Mouse (Mus musculus) CH12.LX (cell line): ENCODE results near the gene Nfia. TPM values are rescaled to one million over a fixed set of nuclear protein-coding genes. Genes with fewer than 3 reads are reported as not detected.
A peak's percentile ranks its signal among the peaks of the same experiment; 100 is the strongest.

Experiments
- DNase-seq: peaks from one replicate; pipeline ENCODE4 v3.0.0-alpha.2; 2013; ENCODE audit errors: extremely low read depth
- H3K27ac ChIP-seq: 2 replicates; pipeline ENCODE4 v1.5.1; 2012; ENCODE audit warnings: low read depth, mild to moderate bottlenecking, control low read depth, moderate library complexity; ENCODE audit not compliant: insufficient read depth
- H3K27me3 ChIP-seq: replicated peaks from 2 replicates; pipeline ENCODE3; 2012; ENCODE audit warnings: inconsistent platforms
- H3K36me3 ChIP-seq, 2 experiments: replicated peaks in 1 of 2; 2 replicates each; pipeline versions ENCODE3 to v1.6.1; 2012; ENCODE audit warnings: inconsistent platforms in 1 of 2, low read length in 1 of 2, mild to moderate bottlenecking in 1 of 2, mixed read lengths in 1 of 2, moderate library complexity in 1 of 2; ENCODE audit not compliant: control insufficient read depth in 1 of 2, insufficient read depth in 1 of 2
- H3K4me1 ChIP-seq, 2 experiments: 2 replicates each; pipeline ENCODE4 v1.6.1; 2012; ENCODE audit warnings: inconsistent platforms in 1 of 2, moderate library complexity in 1 of 2; ENCODE audit not compliant: insufficient read depth in 2 of 2, control insufficient read depth in 1 of 2
- H3K4me2 ChIP-seq: 2 replicates; pipeline ENCODE4 v1.6.1; 2012; ENCODE audit warnings: low read depth, mild to moderate bottlenecking, control low read depth; ENCODE audit not compliant: poor library complexity, insufficient read depth, severe bottlenecking
- H3K4me3 ChIP-seq, 3 experiments: fragments of 150-350 bp in 1 of 3; sonication (generic) in 1 of 3; replicated peaks in 1 of 3; 2 replicates each; pipeline versions ENCODE3 to v1.5.1; 2011 to 2012; ENCODE audit warnings: low read depth in 2 of 3, low read length in 2 of 3, mild to moderate bottlenecking in 2 of 3, moderate library complexity in 2 of 3, control low read depth in 1 of 3, improper control_type of control experiment in 1 of 3, inconsistent platforms in 1 of 3, mixed read lengths in 1 of 3; ENCODE audit not compliant: poor library complexity in 1 of 3
- H3K79me2 ChIP-seq: replicated peaks from 2 replicates; pipeline ENCODE4 v1.6.1; 2012; ENCODE audit warnings: mild to moderate bottlenecking, moderate library complexity; ENCODE audit not compliant: control insufficient read depth, poor library complexity, insufficient read depth, severe bottlenecking; ENCODE audit errors: extremely low read depth
- H3K9ac ChIP-seq: 2 replicates; pipeline ENCODE4 v1.6.1; 2012; ENCODE audit warnings: low read depth, mild to moderate bottlenecking, control low read depth, moderate library complexity; ENCODE audit not compliant: insufficient read depth
- H3K9me3 ChIP-seq: replicated peaks from 2 replicates; pipeline ENCODE3; 2012; ENCODE audit warnings: low read length, inconsistent platforms, mixed read lengths
- EP300 ChIP-seq: IDR thresholded peaks from 2 replicates; pipeline ENCODE4 v1.6.1; 2011; ENCODE audit warnings: low read length, improper control_type of control experiment
- GABPA ChIP-seq: IDR thresholded peaks from 2 replicates; pipeline ENCODE4 v1.6.1; 2012; ENCODE audit warnings: low read depth, low read length, improper control_type of control experiment, inconsistent platforms; ENCODE audit not compliant: insufficient replicate concordance
- HCFC1 ChIP-seq: IDR thresholded peaks from 2 replicates; pipeline ENCODE4 v1.6.1; 2012; ENCODE audit warnings: low read depth, mild to moderate bottlenecking, inconsistent platforms, low read length, improper control_type of control experiment
- IRF4 ChIP-seq: IDR thresholded peaks from 2 replicates; pipeline ENCODE4 v1.6.1; 2014; ENCODE audit warnings: low read depth, mild to moderate bottlenecking, inconsistent platforms, low read length, improper control_type of control experiment
- JUND ChIP-seq: conservative IDR thresholded peaks from 2 replicates; pipeline ENCODE4 v1.6.1; 2011; ENCODE audit warnings: low read depth, low read length, improper control_type of control experiment
- MAZ ChIP-seq: IDR thresholded peaks from 2 replicates; pipeline ENCODE4 v1.6.1; 2012; ENCODE audit warnings: low read depth, mild to moderate bottlenecking, inconsistent platforms, low read length, improper control_type of control experiment, moderate library complexity
- MXI1 ChIP-seq: IDR thresholded peaks from 2 replicates; pipeline ENCODE4 v1.6.1; 2011; ENCODE audit warnings: mild to moderate bottlenecking, low read depth, low read length, improper control_type of control experiment
- NELFE ChIP-seq: IDR thresholded peaks from 2 replicates; pipeline ENCODE4 v1.6.1; 2011; ENCODE audit warnings: low read depth, low read length, improper control_type of control experiment
- NRF1 ChIP-seq: IDR thresholded peaks from 2 replicates; pipeline ENCODE4 v1.6.1; 2014; ENCODE audit warnings: low read depth, mild to moderate bottlenecking, inconsistent platforms, low read length, improper control_type of control experiment, moderate library complexity
- RAD21 ChIP-seq: IDR thresholded peaks from 2 replicates; pipeline ENCODE4 v1.6.1; 2011; ENCODE audit warnings: low read depth, mild to moderate bottlenecking, low read length, improper control_type of control experiment, moderate library complexity
- RCOR1 ChIP-seq: conservative IDR thresholded peaks from 2 replicates; pipeline ENCODE4 v1.6.1; 2012; ENCODE audit warnings: low read depth, mild to moderate bottlenecking, inconsistent platforms, low read length, improper control_type of control experiment
- SIN3A ChIP-seq: IDR thresholded peaks from 2 replicates; pipeline ENCODE4 v1.6.1; 2012; ENCODE audit warnings: low read length, improper control_type of control experiment, inconsistent platforms
- SMC3 ChIP-seq: IDR thresholded peaks from 2 replicates; pipeline ENCODE4 v1.6.1; 2011; ENCODE audit warnings: low read depth, low read length, improper control_type of control experiment
- TBP ChIP-seq: conservative IDR thresholded peaks from 2 replicates; pipeline ENCODE4 v1.6.1; 2011; ENCODE audit warnings: low read depth, low read length, improper control_type of control experiment
- TCF12 ChIP-seq: IDR thresholded peaks from 2 replicates; pipeline ENCODE4 v1.6.1; 2014; ENCODE audit warnings: low read depth, mild to moderate bottlenecking, inconsistent platforms, low read length, improper control_type of control experiment
- UBTF ChIP-seq: IDR thresholded peaks from 2 replicates; pipeline ENCODE4 v1.6.1; 2012; ENCODE audit warnings: low read depth, mild to moderate bottlenecking, inconsistent platforms, low read length, improper control_type of control experiment, moderate library complexity
- ZMIZ1 ChIP-seq: IDR thresholded peaks from 2 replicates; pipeline ENCODE4 v1.6.1; 2012; ENCODE audit warnings: low read depth, mild to moderate bottlenecking, inconsistent platforms, low read length, improper control_type of control experiment
- dilution Hi-C: fragments of 300-500 bp; cut with MboI; formaldehyde crosslinking; loops from 2 replicates; pipeline ENCODE4 v1.14.3; 2020; ENCODE audit warnings: low sequenced_read_pairs; ENCODE audit not compliant: extremely low pct_unique_long_range_greater_than_20kb, extremely low pct_ligation_motif_present
- in situ Hi-C: fragments of 300-500 bp; cut with MboI; formaldehyde crosslinking; loops from 3 replicates; pipeline ENCODE4 v1.14.3; 2019; ENCODE audit warnings: low sequenced_read_pairs, low pct_ligation_motif_present, low pct_unique_long_range_greater_than_20kb, mixed read lengths
- polyA plus RNA-seq: library from polyadenylated mRNA; unstranded; fragments of >175 nt; gene quantifications from 2 replicates; pipeline ENCODE4 v1.2.1, GENCODE M21; 2012; ENCODE audit warnings: low read depth; ENCODE audit not compliant: insufficient read length
- total RNA-seq, 2 experiments: library from RNA; depleted of rRNA; stranded (reverse); fragments of 300-350 nt in 1 of 2; fragments of >200 nt in 1 of 2; gene quantifications; 2 replicates each; pipeline ENCODE4 v1.2.3; 2012 to 2014

Gene Nfia
- total and polyA plus RNA-seq, 3 experiments = not detected

DNA sequence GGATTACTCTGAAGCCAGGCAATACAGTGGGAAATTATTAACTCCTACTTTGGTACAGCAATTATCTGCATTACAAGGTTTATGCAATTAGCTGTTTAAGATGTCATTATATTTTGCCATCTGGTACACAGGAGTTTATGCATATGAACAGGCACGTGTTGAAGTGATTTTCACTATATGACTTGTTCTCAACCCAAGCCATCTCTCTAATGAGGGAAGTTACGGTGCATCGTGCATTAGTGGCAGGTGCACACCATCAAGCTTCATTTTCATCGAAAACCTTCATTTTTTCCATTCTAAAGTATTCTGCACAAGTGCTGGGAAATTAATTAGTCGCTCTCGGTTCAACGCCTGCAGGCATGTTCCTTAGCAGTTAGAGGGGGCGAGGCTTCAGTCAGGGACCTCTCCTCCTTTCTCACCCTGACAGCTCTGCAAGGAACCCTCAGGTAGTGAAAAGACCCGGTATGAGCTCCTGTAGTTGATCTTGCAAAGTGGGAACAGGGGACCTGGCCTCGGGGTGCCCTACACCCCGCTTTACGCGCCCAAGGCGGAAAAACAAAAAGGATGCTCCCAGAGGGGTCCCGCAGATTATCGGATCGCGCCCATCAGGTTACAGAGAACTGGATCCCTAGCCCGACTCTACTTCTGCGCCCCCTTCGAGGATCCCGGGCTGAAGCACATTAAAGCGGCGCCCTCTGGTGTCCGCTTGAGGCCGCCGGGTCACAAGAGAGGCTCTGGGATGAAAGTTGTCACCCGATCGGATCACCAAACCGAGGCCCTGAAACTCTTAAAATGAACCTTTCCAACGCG, 27.0 kb upstream of the Nfia start:
- H3K4me1 ChIP-seq = no peaks in the 10 kb centered on the region
- no peaks in the 10 kb centered on the region for H3K79me2 ChIP-seq
- dilution Hi-C loops = no loop called here
- H3K9me3 ChIP-seq = peaks cover 45% of the 10 kb centered on the region
- H3K4me2 ChIP-seq = no peak overlapping the region
- no peaks in the 10 kb centered on the region for H3K36me3 ChIP-seq
- TF ChIP-seq SMC3 (0 out of 2 replicates have a peak, but pooled peaks have one; percentile 2), GABPA (no peak), JUND (no peak), TCF12 (no peak)
- TF ChIP-seq, all 38 proteins: peak for 1
- Histone ChIP-seq H3K9ac (no peak overlapping the region), H3K27ac (no peak overlapping the region), H3K27me3 (no peaks in the 10 kb centered on the region), H3K4me3 (no peak overlapping the region)
- in situ Hi-C loops = no loop called here
- DNase-seq = no peak

DNA sequence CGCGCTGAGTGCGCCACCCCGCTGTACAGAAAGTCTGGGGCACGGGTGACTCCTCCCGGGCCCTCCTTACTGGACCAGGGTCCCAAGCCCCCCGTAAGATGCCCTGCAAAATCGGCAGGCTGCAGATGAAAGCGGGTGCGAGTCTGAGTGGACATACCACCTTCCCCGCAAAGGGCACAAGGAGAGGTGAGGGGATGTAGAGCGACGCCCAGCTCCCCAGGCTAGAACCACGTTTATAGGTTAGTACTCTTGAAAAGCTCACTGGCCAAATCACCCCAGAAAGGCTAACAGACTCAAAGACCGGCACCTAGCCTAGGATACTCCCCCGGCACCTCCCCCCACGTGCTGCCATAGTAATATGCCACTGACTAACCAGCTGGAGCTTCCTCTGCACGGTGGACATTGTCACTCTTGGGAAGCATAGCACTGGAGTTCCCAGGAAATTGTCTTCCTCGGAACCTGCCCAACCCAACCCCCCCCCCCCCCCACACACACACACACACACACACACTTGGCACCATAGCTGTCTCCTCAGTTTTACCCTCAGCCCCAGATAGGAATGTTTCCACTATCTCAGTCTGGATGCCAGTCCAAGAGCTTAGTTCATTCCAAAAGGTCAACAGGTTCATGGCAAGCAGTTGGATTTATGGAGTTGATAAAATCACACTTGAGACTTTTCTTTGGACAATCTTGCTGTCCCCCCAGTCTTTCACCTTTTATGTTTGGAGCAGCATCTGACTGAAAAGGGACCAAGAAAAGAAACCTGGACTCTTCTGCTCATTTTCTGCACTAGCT, 26.2 kb upstream of the Nfia start:
- no peak overlapping the region for H3K9ac ChIP-seq

DNA sequence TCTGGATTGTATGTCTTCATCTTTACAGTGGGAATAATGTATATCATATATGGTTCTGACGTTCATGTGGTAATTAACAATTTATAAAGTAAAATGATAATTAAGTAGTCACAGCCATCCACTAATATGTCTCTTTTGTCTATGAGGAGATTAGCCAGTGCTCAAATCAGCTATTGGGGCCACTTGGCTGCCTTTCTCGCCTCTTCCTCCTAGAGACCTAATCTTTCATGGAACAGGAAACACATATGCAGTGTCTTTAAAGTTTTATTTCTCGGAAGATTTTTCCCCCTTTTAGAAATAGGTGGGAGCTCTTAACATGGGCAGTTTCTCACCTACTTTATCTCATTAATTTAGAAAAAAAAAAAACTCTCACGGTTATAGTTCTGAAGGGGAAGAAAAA, 22.1 kb upstream of the Nfia start:
- Histone ChIP-seq H3K9ac (no peak overlapping the region), H3K4me2 (no peak overlapping the region), H3K9me3 (peaks cover 76% of the 10 kb centered on the region), H3K36me3 (no peaks in the 10 kb centered on the region), H3K79me2 (no peaks in the 10 kb centered on the region), H3K4me3 (no peak overlapping the region), H3K27ac (no peak overlapping the region), H3K27me3 (no peaks in the 10 kb centered on the region), H3K4me1 (no peaks in the 10 kb centered on the region)
- in situ Hi-C loops (no loop called here), dilution Hi-C loops (no loop called here)
- no peak for TF ChIP-seq IRF4
- no peak for TF ChIP-seq EP300
- DNase-seq = no peak

More for the DNA sequence above, 26.2 kb upstream of the Nfia start:
- in situ Hi-C loops (no loop called here), dilution Hi-C loops (no loop called here)
- TF ChIP-seq ZMIZ1 = no peak
- TF ChIP-seq SIN3A = no peak
- TF ChIP-seq HCFC1 = no peak
- no peak for TF ChIP-seq MAZ
- TF ChIP-seq GABPA = no peak
- TF ChIP-seq TBP = no peak
- TF ChIP-seq NELFE = no peak
- TF ChIP-seq UBTF = no peak
- TF ChIP-seq RCOR1 = no peak
- TF ChIP-seq NRF1 = no peak
- TF ChIP-seq MXI1 = no peak
- TF ChIP-seq RAD21 = no peak
- no peak overlapping the region for H3K4me3 ChIP-seq
- H3K27ac ChIP-seq = no peak overlapping the region
- H3K79me2 ChIP-seq = no peaks in the 10 kb centered on the region
- no peaks in the 10 kb centered on the region for H3K36me3 ChIP-seq
- H3K4me2 ChIP-seq = no peak overlapping the region
- H3K9me3 ChIP-seq = peaks cover 52% of the 10 kb centered on the region
- no peak for DNase-seq
- no peaks in the 10 kb centered on the region for H3K4me1 ChIP-seq
- H3K27me3 ChIP-seq = no peaks in the 10 kb centered on the region
